Mouse (Mus musculus) G1E (cell line): ENCODE measurements around the gene Opn4.

Source experiments
- CTCF ChIP-seq: IDR thresholded peaks from 2 replicates; pipeline ENCODE4 v1.5.1; 2012; ENCODE audit warnings: low read depth, low read length, inconsistent platforms, mixed read lengths
- GATA1 ChIP-seq: IDR thresholded peaks from 2 replicates; pipeline ENCODE4 v1.6.1; 2012; ENCODE audit warnings: borderline replicate concordance, low read length, inconsistent platforms, mixed read lengths

- TF ChIP-seq CTCF: no peak
- TF ChIP-seq GATA1: no peak
Observed at GRCm38 (mm10) chr14:34647870-34648475, 48.0 kb upstream of the Opn4 start.
